Mouse (Mus musculus) small intestine, adult 10 weeks (tissue): ENCODE data around the gene Mettl4. TPM values are rescaled to one million over a fixed set of nuclear protein-coding genes. Genes with fewer than 3 reads are reported as not detected.

Source experiments
- polyA plus RNA-seq: library from polyadenylated mRNA; stranded (reverse); fragments of 350-450 nt; fragmentation: Illumina TruSeq; extraction: RNeasy Lipid Tissue Mini Kit (QIAGEN cat#74804); gene quantifications from one replicate; pipeline ENCODE4 v1.2.3, GENCODE M21; 2014; ENCODE audit warnings: low replicate concordance

Mettl4 gene
- polyA plus RNA-seq, result 26.8 TPM

GRCm38 (mm10) chr17:94749466-94750135, at the start of gene Mettl4:
Mettl4 (minus strand) TSS chr17:94750019.

